Comparison of ENCODE assay signal across 19 mouse cellular contexts in genomic region chr13:74735834-74736233, GRCm38 (mm10).
DNase-seq lines count a peak whose midpoint lies in the region; ATAC-seq and TF ChIP-seq lines count a peak whose summit lies in the region.
"Had no signal": no experiment of that assay in that cellular context is flagged by ENCODE, and none has a peak within 500 bp of the region (broad histone marks: within the 10 kb centered on the region; RNA-seq: fewer than 3 reads in every experiment).

No protein-coding gene starts in this region.

- peak; percentile 78; the same call in 1 of the 2 replicates for ATAC-seq in intestine, embryonic 15.5 days
- ATAC-seq in intestine, postnatal 0 days, result no peak
- peak; percentile 97 for ATAC-seq in liver, embryonic 11.5 days (replicated peaks; ENCODE audit: low FRiP score)
- peak; percentile 99 for ATAC-seq in megakaryocyte-erythroid progenitor cell, adult 5-6 weeks (replicated peaks; ENCODE audit: low FRiP score, low TSS enrichment, poor library complexity, severe bottlenecking)

- H3K9me3 ChIP-seq in intestine, embryonic 15.5 days, result no peaks in the 10 kb centered on the region
- H3K9me3 ChIP-seq in intestine, postnatal 0 days (ENCODE audit: control insufficient read depth), result no peaks in the 10 kb centered on the region
- no peaks in the 10 kb centered on the region for H3K9me3 ChIP-seq in liver, embryonic 11.5 days (ENCODE audit: control insufficient read depth, low read length)
- H3K9me3 ChIP-seq: midbrain, embryonic 12.5 days; neural tube, embryonic 15.5 days had no signal

- no peak overlapping the region for H3K9ac ChIP-seq in intestine, embryonic 15.5 days
- no peak overlapping the region for H3K9ac ChIP-seq in intestine, postnatal 0 days (ENCODE audit: low read depth, low read length)
- no peak overlapping the region for H3K9ac ChIP-seq in liver, embryonic 11.5 days (ENCODE audit: low read depth, low read length)
- H3K9ac ChIP-seq: hindbrain, embryonic 14.5 days; midbrain, embryonic 12.5 days; neural tube, embryonic 15.5 days had no signal

- peak; percentile 63 for DNase-seq in c-Kit-positive CD71-positive TER-119-negative erythroid progenitor cells, embryonic 14.5 days (ENCODE audit: low read depth)
- DNase-seq in liver, embryonic 11.5 days (ENCODE audit: low spot score), result no peak
- no peak for DNase-seq in layer of hippocampus, postnatal 25 days (ENCODE audit: extremely low spot score in 1 of 2, low spot score in 1 of 2)
- DNase-seq in T-cell, adult 2 months (ENCODE audit: low spot score), result no peak
- no peak for DNase-seq in left cerebral cortex, adult 9 months (ENCODE audit: low spot score in 2 of 2)
- DNase-seq: adrenal gland, adult 8-10 months; cerebellum, adult 9-10 months; embryo, embryonic 11 days; gastrocnemius, postnatal 10 days; kidney, adult 2 months; kidney, postnatal 4 days; layer of hippocampus, postnatal 36 days; right cerebral cortex, adult 18-20 months had no signal

- H3K27me3 ChIP-seq in intestine, embryonic 15.5 days (replicated peaks), result no peaks in the 10 kb centered on the region
- no peaks in the 10 kb centered on the region for H3K27me3 ChIP-seq in intestine, postnatal 0 days (replicated peaks; ENCODE audit: control insufficient read depth, insufficient read depth, low read length)
- H3K27me3 ChIP-seq in liver, embryonic 11.5 days (replicated peaks; ENCODE audit: control insufficient read depth, insufficient read depth, low read length), result no peaks in the 10 kb centered on the region
- H3K27me3 ChIP-seq: midbrain, embryonic 12.5 days; neural tube, embryonic 15.5 days had no signal

- H3K4me2 ChIP-seq in intestine, embryonic 15.5 days (replicated peaks), result no peak overlapping the region
- no peak overlapping the region for H3K4me2 ChIP-seq in intestine, postnatal 0 days (replicated peaks; ENCODE audit: low read depth)
- peak overlapping the region; percentile 48 for H3K4me2 ChIP-seq in liver, embryonic 11.5 days
- H3K4me2 ChIP-seq: hindbrain, embryonic 14.5 days; midbrain, embryonic 12.5 days; neural tube, embryonic 15.5 days had no signal

- H3K27ac ChIP-seq in intestine, embryonic 15.5 days, result no peak overlapping the region
- no peak overlapping the region for H3K27ac ChIP-seq in intestine, postnatal 0 days (ENCODE audit: low read depth, low read length)
- H3K27ac ChIP-seq in liver, embryonic 11.5 days (ENCODE audit: low read depth, low read length), result peak overlapping the region; percentile 76
- H3K27ac ChIP-seq: hindbrain, embryonic 14.5 days; midbrain, embryonic 12.5 days; neural tube, embryonic 15.5 days had no signal

- no peaks in the 10 kb centered on the region for H3K4me1 ChIP-seq in intestine, embryonic 15.5 days (replicated peaks)
- no peaks in the 10 kb centered on the region for H3K4me1 ChIP-seq in intestine, postnatal 0 days (replicated peaks; ENCODE audit: control insufficient read depth, insufficient read depth, low read length)
- peaks cover 5% of the 10 kb centered on the region for H3K4me1 ChIP-seq in liver, embryonic 11.5 days (replicated peaks; ENCODE audit: control insufficient read depth, insufficient read depth, low read length)
- H3K4me1 ChIP-seq: midbrain, embryonic 12.5 days; neural tube, embryonic 15.5 days had no signal

- WGBS in intestine, embryonic 15.5 days, result 79% methylated on average over 5 of the region's 5 CpGs
- 82% methylated on average over 5 of the region's 5 CpGs for WGBS in intestine, postnatal 0 days
- 49% methylated on average over 5 of the region's 5 CpGs for WGBS in liver, embryonic 11.5 days

- H3K36me3 ChIP-seq in intestine, embryonic 15.5 days, result no peaks in the 10 kb centered on the region; the same call in 1 of the 2 replicates
- peaks cover 61% of the 10 kb centered on the region for H3K36me3 ChIP-seq in intestine, postnatal 0 days (ENCODE audit: control insufficient read depth, insufficient read depth)
- H3K36me3 ChIP-seq in liver, embryonic 11.5 days (ENCODE audit: control insufficient read depth, insufficient read depth, low read length), result peaks cover 4% of the 10 kb centered on the region; the same call in 1 of the 2 replicates
- H3K36me3 ChIP-seq: midbrain, embryonic 12.5 days; neural tube, embryonic 15.5 days had no signal

- no peak for TF ChIP-seq CTCF in intestine, postnatal 0 days (IDR thresholded peaks at IDR 0.05; ENCODE audit: low read depth)

- no peak overlapping the region for H3K4me3 ChIP-seq in intestine, embryonic 15.5 days (replicated peaks)
- no peak overlapping the region for H3K4me3 ChIP-seq in intestine, postnatal 0 days (ENCODE audit: low read depth, low read length)
- no peak overlapping the region for H3K4me3 ChIP-seq in liver, embryonic 11.5 days (ENCODE audit: low read depth, low read length)
- H3K4me3 ChIP-seq: midbrain, embryonic 12.5 days; neural tube, embryonic 15.5 days had no signal
